Mouse (Mus musculus): ENCODE measurements around the gene Saxo1. TPM values are rescaled to one million over a fixed set of nuclear protein-coding genes. Genes with fewer than 3 reads are reported as not detected.

Gene Saxo1
- total and polyA plus RNA-seq, 3 experiments = not detected

GRCm38 (mm10) chr4:86559006-86559405 is 878 bp upstream of the Saxo1 start:
- Histone ChIP-seq H3K27ac (ENCODE audit: insufficient read depth, low read depth) (no peak overlapping the region), H3K4me3 (replicated peaks in 1 of 3; ENCODE audit: low read depth in 2 of 3, low read length in 2 of 3, poor library complexity in 1 of 3) (no peak overlapping the region), H3K79me2 (replicated peaks; ENCODE audit: control insufficient read depth, extremely low read depth, insufficient read depth, poor library complexity, severe bottlenecking) (no peaks in the 10 kb centered on the region), H3K4me1 (ENCODE audit: control insufficient read depth in 1 of 2, insufficient read depth in 2 of 2) (no peaks in the 10 kb centered on the region), H3K9me3 (replicated peaks; ENCODE audit: low read length) (no peaks in the 10 kb centered on the region), H3K27me3 (replicated peaks) (no peaks in the 10 kb centered on the region), H3K4me2 (ENCODE audit: insufficient read depth, low read depth, poor library complexity, severe bottlenecking) (no peak overlapping the region), H3K36me3 (replicated peaks in 1 of 2; ENCODE audit: control insufficient read depth in 1 of 2, insufficient read depth in 1 of 2, low read length in 1 of 2) (no peaks in the 10 kb centered on the region), H3K9ac (ENCODE audit: insufficient read depth, low read depth) (no peak overlapping the region)
- dilution Hi-C loops (cut with MboI; ENCODE audit: extremely low pct_ligation_motif_present, extremely low pct_unique_long_range_greater_than_20kb, low sequenced_read_pairs) (no loop called here), in situ Hi-C loops (cut with MboI; ENCODE audit: low pct_ligation_motif_present, low pct_unique_long_range_greater_than_20kb, low sequenced_read_pairs) (no loop called here)
- TF ChIP-seq NRF1 (IDR thresholded peaks at IDR 0.05; ENCODE audit: low read depth, low read length) (no peak), ETS1 (conservative IDR thresholded peaks at IDR 0.05; ENCODE audit: low read depth, low read length) (no peak), CTCF (conservative IDR thresholded peaks at IDR 0.05 in 1 of 2, IDR thresholded peaks at IDR 0.05 in 1 of 2; ENCODE audit: low read depth in 2 of 2, low read length in 2 of 2) (no peak), USF1 (IDR thresholded peaks at IDR 0.05; ENCODE audit: low read depth, low read length) (no peak), BHLHE40 (IDR thresholded peaks at IDR 0.05; ENCODE audit: low read depth, low read length) (no peak), RCOR1 (conservative IDR thresholded peaks at IDR 0.05; ENCODE audit: low read depth, low read length) (no peak), TCF12 (IDR thresholded peaks at IDR 0.05; ENCODE audit: low read depth, low read length) (no peak), MEF2A (IDR thresholded peaks at IDR 0.05; ENCODE audit: borderline replicate concordance, low read depth, low read length) (no peak), E2F4 (IDR thresholded peaks at IDR 0.05; ENCODE audit: insufficient replicate concordance, low read depth, low read length) (no peak), TBP (conservative IDR thresholded peaks at IDR 0.05; ENCODE audit: low read depth, low read length) (no peak), CHD1 (IDR thresholded peaks at IDR 0.05; ENCODE audit: low read depth, low read length) (no peak), POLR2A (IDR thresholded peaks at IDR 0.05; ENCODE audit: low read depth, low read length) (no peak), MAFK (IDR thresholded peaks at IDR 0.05; ENCODE audit: insufficient replicate concordance, low read length) (no peak), SIN3A (IDR thresholded peaks at IDR 0.05; ENCODE audit: low read length) (no peak), MYC (IDR thresholded peaks at IDR 0.05; ENCODE audit: low read depth, low read length) (no peak), ZC3H11A (IDR thresholded peaks at IDR 0.05; ENCODE audit: low read depth, low read length) (no peak), ZKSCAN1 (IDR thresholded peaks at IDR 0.05; ENCODE audit: borderline replicate concordance, low read depth, low read length) (no peak)
- DNase-seq (ENCODE audit: extremely low read depth) = no peak

DNA sequence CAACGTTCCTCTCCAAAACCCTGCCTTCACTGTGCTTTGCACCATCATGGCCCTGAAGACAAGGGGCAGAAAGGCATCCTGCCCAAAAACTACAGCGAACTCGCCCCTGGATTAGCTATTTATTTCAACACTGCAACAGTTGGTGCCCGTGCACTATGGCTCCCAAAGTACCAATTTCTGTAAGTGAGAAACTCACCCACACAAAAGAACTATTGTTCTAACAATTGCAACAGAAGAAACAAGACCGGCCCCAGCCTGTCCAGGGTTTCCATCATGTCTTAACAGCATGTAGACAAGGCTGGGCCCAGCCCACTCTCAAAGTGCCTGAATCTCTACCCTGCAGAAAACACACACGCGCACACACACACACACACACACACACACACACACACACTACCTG is 757 bp downstream of the Saxo1 start:
- H3K4me2 ChIP-seq (ENCODE audit: insufficient read depth, low read depth, poor library complexity, severe bottlenecking) = no peak overlapping the region
- no peak overlapping the region for H3K9ac ChIP-seq (ENCODE audit: insufficient read depth, low read depth)
- H3K27me3 ChIP-seq (replicated peaks) = no peaks in the 10 kb centered on the region
- in situ Hi-C loops (cut with MboI; ENCODE audit: low pct_ligation_motif_present, low pct_unique_long_range_greater_than_20kb, low sequenced_read_pairs) (no loop called here), dilution Hi-C loops (cut with MboI; ENCODE audit: extremely low pct_ligation_motif_present, extremely low pct_unique_long_range_greater_than_20kb, low sequenced_read_pairs) (no loop called here)
- H3K9me3 ChIP-seq (replicated peaks; ENCODE audit: low read length) = no peaks in the 10 kb centered on the region
- H3K4me1 ChIP-seq (ENCODE audit: control insufficient read depth in 1 of 2, insufficient read depth in 2 of 2) = no peaks in the 10 kb centered on the region
- DNase-seq (ENCODE audit: extremely low read depth) = no peak
- TF ChIP-seq CHD2 (IDR thresholded peaks at IDR 0.05; ENCODE audit: low read length) (no peak), ZC3H11A (IDR thresholded peaks at IDR 0.05; ENCODE audit: low read depth, low read length) (no peak), TBP (conservative IDR thresholded peaks at IDR 0.05; ENCODE audit: low read depth, low read length) (no peak), PAX5 (IDR thresholded peaks at IDR 0.05; ENCODE audit: low read length) (no peak), NRF1 (IDR thresholded peaks at IDR 0.05; ENCODE audit: low read depth, low read length) (no peak), KAT2A (IDR thresholded peaks at IDR 0.05; ENCODE audit: insufficient replicate concordance, low read length) (no peak), BHLHE40 (IDR thresholded peaks at IDR 0.05; ENCODE audit: low read depth, low read length) (no peak), MYC (IDR thresholded peaks at IDR 0.05; ENCODE audit: low read depth, low read length) (no peak), MAZ (IDR thresholded peaks at IDR 0.05; ENCODE audit: low read depth, low read length) (no peak), UBTF (IDR thresholded peaks at IDR 0.05; ENCODE audit: low read depth, low read length) (no peak), ELF1 (IDR thresholded peaks at IDR 0.05; ENCODE audit: low read depth, low read length) (no peak)
- no peaks in the 10 kb centered on the region for H3K36me3 ChIP-seq (replicated peaks in 1 of 2; ENCODE audit: control insufficient read depth in 1 of 2, insufficient read depth in 1 of 2, low read length in 1 of 2)
- no peak overlapping the region for H3K4me3 ChIP-seq (replicated peaks in 1 of 3; ENCODE audit: low read depth in 2 of 3, low read length in 2 of 3, poor library complexity in 1 of 3)
- H3K27ac ChIP-seq (ENCODE audit: insufficient read depth, low read depth) = no peak overlapping the region
- H3K79me2 ChIP-seq (replicated peaks; ENCODE audit: control insufficient read depth, extremely low read depth, insufficient read depth, poor library complexity, severe bottlenecking) = no peaks in the 10 kb centered on the region

Data from CH12.LX (cell line).